Mouse (Mus musculus) left cerebral cortex, adult 18-20 months (tissue): ENCODE results near the gene Slc40a1. TPM values are rescaled to one million over a fixed set of nuclear protein-coding genes. Genes with fewer than 3 reads are reported as not detected.

Source experiments
- DNase-seq, 2 experiments: peaks; one replicate each; pipeline ENCODE4 v3.0.0; 2021 to 2022; ENCODE audit warnings: low spot score in 2 of 2, mixed read lengths in 1 of 2
- total RNA-seq, 2 experiments: library from RNA; stranded (reverse); gene quantifications; 2 replicates each; pipeline ENCODE4 v1.2.3; 2021

Slc40a1 gene
- total RNA-seq, 2 experiments from 2014 or later = 6.9 to 8.0 TPM

DNA sequence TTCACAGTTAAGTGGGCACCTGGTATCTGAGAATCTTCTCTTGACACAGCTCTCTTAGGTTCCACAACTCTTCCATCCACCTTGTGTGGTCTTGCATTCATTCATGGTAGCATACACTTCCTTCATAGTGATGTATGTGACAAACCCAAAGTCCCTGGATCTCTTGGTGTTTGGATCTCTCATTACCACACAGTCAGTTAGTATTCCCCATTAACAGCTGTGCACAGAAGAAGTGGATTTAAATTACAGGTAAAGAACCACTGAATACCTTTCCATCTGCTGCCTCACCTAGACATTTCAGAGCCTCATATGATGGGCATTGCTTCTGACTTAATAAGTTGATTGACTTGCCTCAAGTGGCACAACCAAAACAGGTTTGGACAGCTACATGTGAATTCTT, 36.1 kb downstream of the Slc40a1 start, which contains the start of gene Gm5269:
Gm5269 (minus strand) TSS at position 101 of the 400 bp plus-strand sequence.
- DNase-seq = no peak

DNA sequence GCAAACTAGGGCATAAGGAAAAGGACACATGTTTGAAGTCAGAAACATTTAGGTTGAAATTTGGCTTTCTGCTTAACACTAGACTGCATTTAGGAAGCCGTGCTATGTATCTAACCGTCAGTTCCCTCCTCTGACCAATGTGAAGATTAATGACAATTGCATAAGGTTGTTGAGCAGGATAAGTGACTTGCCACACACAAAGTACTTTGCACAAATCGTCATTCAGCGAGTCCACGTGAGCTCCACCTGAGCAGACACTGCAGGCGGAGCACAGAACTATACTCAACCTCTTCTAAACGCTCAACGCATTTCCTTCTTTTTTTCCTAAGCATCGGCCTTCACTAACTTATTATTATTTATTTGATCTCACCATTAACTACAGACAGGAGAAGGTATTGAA, 39.5 kb downstream of the Slc40a1 start:
- no peak for DNase-seq

DNA sequence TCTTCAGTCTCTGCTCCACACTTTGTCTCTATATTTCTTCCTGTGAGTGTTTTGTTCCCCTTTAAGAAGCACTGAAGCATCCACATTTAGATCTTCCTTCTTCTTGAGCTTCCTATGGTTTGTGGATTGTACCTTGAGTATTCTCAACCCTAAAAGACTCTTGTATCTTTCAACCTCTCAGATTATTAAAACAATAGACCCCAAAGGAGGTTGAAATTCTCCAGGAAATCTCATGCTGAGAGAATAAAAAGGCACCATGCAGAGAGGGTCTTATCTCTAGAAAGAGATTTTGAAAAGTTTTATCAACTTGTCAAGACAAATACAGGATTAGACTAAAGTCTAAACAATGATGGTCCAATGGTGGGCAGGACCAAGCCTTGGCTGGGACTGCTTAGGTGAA, 42.9 kb downstream of the Slc40a1 start:
- no peak for DNase-seq

DNA sequence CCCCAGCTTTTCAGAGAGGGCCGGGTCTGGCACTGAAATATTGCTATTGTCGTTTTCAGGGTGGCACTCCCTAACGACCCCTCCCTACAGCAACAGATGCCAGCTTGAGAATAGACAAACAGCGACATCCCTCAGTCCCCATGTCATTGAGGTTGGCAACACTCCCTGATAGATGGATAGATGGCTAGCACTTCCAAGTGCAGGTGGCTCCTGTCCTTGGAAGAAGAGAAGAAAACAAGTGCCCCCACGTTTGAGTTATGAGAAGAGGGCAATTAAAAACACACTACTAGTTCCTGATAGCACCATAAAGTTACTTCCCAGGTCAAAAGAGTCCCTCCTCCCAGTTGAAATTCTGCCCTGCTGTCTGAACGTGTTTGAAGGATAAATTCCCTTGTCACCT, 44.2 kb downstream of the Slc40a1 start:
- no peak for DNase-seq

DNA sequence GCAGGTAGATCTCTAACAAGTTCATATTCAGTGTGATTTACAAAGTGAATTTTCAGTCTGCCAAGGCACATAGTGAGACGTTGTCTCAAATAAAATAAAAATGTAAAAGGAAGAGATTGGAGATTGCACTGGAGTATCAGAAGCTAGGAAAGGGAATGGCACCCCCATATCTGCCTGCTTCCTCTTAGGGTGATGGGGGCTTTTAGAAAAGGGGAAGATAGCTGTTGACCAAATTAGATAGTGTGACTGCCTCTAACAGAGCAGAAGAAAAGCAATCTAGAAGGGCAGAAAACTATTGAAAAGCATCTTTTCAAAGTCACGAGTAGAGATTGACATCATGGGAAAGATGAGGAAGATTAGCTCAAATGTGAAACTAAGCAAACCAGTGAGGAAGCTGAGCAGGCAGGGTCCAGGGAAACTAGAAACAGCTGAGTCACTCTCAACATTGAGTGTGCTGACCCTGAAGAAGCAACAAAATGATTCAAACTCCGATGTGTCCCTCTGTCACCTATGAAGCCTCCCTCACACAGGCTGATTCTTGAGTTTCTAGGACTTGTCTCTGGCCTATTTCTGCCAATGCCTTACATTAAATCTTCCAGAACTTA, 45.0 kb downstream of the Slc40a1 start:
- DNase-seq = no peak

DNA sequence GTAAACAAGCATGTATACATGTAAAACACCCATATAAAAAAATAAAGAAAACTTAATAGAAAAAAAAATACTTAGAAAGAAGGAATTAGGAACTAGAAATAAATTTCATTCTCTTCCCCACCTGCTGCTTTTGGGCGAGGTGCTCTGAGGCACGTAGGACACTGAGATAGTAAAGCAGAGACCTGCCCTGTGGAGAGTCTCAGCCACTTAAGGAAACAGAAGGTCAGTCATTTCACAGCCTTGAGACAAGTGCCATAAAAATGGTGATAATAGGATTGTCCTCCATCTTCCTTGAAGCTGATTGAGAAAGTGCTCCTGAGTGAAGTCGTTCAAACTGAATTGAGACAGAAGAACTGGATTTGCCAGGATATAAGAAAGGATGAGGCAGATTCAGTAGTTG, 48.9 kb downstream of the Slc40a1 start:
- no peak for DNase-seq

DNA sequence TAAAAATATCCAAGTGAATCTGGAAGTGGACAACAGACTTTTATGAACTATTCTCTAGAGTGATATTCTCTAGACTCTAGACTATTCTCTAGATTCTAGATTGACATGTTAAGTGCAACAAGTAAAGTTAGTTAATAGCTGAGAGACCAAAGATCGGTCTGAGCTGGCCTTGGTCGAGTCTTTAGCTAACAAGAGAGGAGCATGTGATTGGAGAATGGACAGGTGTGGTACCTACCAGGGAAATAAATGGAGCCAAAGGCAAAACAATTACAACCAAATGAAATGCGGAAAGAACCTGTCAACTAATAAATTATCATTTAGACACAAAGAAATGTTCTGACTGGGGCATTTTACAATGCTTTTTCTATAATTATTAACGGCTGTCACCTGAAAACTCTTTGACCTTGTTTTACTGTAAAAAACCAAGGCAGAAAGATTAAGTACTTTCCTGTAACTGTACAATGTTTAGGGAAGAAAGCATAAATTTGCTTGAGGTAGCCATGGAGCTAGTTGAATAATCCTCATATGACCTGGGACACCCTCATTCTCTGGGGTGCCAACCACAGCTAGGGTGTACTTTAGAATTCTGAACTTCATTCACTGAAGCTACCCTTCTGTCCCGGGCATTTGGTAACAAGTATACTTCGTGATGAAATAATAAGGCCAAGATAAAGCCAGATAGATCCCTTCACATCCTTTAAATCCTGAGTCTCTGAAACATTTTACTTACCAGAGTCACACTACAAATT, 49.7 kb downstream of the Slc40a1 start:
- no peak for DNase-seq

DNA sequence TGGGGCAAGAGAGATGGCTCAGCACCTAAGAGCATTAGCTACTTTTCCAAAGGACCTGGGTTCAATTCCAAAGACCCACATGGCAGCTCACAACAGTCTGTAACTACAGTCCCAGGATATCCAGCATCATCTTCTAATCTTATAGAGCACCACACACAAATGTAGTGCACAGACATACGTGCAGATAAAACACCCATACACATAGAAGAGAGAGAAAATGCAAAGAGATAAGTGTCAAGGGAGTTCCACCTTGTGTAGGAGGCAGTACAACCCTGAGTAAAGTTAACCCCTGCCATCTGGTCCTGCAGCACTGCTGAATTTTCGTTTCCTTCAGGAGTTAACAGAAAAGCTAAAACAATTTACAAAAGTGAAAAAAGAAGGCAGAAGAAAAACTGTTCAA, 50.7 kb downstream of the Slc40a1 start:
- DNase-seq = no peak

DNA sequence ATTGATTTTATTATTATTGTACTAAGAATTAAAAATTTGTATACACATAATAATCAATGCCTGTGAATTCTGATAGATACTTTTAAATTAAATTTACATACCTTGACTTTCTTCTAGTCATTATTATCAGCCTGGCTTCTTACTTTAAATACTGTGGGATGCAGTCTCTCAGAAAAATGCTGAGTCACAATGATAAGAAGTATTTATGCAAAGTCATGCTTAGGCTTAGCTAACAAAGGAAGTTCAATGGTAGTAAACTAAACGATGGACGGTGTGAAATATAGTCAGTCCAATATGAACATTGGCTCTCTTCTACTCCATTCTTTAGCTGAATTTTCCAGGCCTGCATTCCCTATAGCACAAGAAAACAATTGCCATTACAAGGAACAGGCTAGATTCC, 53.1 kb downstream of the Slc40a1 start:
- DNase-seq = no peak

DNA sequence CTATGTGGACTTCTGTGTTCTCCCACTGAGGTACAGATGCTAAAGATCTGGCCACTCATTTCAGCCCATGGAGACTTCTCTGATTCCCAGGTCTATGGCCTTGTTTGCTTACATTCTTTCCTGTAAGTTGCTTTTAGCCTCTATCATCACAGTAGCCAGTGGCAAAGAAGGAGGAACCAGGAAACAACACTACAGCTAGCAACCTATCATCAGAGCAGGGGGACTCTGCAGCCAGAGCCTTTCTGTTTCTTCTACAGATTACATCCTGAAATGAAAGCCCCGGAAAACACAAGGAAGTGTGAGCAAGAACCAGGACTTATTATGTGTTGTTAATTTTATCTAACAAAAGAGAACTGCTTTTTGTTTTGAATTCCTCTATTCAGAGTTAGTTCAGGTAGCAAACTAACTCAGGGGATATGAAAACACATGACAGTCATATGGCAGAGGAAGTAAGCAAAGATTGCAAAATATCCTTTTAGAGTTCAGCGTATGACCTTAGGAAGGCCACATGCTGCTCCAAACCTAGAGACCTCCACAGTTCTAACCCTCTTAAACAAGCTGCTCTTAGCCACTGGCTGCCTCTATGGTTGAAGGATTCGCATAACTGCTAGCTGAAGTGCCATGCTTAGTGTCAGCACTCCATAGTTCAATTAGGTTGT, 57.7 kb downstream of the Slc40a1 start:
- no peak for DNase-seq

DNA sequence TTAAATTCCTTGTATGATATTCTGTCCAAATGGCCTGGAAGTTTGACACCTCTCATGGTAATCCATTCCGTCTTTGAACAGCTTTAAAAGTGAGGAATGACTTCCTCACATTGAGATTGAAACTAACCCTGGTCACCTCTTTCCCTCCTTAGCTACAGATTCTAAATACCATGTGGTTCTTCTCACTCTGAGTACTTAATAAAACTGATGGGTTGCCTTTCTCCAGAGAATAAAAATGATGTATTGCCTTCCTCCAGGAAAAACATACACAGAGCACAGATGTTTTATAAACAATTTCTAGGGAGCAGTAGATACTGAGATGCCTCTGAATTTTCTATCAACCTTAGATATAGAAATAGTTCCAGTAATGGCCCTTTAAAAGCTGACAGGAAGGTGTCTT, 58.3 kb downstream of the Slc40a1 start:
- DNase-seq = no peak

DNA sequence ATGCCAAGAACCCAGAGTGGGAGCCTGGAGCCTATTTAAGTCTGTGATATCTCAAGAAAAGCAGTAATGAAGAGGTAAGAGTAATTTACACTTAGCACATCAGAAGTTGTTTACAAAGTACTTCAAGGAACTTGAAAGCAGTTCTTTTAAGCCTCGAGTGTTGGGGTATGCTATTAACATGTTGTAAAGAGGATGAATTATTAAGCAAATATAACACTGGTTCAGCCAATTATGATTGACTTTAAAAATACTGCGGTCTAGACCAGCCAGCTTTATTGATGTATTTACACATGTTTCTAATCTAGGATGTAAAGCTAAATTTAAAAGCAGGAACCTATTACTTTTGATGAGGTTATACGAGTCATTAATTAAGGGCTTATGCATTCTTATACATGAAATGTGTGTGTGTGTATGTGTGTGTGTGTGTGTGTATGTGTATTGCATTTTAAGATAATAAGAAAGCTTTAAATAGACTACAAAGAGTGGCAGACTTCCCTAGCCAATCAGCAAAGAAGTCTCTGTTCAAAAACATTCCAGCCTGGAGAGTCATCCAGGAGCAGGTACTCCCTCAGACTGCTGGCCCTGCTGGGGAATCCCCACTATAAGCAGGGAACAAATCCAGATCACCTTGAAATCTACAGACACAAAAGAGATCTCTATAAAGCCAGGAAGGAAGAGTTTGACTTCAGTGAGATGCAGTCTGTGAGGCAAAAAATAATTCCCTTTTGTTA, 59.9 kb downstream of the Slc40a1 start:
- DNase-seq = no peak

DNA sequence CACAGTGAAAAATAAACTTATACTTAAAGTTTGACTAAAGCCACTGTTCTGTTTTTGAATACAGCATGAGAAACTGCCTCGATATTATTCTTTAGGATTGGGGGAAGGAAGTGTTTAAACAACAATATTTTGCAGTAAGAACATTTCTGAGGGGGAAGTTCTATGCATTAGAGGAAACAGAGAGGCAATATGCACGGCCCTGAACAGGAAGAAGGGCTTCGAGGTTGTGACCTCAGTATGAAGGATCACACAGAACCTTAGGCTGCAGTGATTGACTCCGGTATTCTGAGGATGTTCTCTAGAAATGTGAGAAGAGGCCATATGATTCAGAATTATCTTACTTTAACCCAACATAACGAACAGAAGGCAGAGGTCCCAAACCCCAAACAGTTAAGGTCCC, 60.6 kb downstream of the Slc40a1 start:
- DNase-seq = no peak

DNA sequence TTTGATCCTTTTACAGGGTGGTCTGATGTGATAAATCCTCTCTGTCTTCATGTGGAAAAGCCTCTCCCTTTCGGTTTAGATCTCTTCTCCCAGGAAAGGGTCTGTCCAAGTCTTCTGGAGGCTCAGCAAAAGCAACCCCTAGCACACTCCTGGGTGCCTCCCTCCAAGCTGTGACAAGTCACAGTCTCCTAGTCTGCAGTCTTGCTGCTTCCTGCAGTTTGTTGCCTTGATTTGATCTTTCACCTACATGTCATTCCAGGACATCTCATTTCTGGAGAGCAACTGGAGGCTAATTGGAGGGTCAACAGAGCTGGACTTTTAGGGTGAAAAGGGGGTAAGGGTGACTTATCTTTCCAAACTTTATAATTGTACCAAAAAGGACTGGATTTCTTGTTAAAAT, 61.0 kb downstream of the Slc40a1 start:
- DNase-seq = no peak

DNA sequence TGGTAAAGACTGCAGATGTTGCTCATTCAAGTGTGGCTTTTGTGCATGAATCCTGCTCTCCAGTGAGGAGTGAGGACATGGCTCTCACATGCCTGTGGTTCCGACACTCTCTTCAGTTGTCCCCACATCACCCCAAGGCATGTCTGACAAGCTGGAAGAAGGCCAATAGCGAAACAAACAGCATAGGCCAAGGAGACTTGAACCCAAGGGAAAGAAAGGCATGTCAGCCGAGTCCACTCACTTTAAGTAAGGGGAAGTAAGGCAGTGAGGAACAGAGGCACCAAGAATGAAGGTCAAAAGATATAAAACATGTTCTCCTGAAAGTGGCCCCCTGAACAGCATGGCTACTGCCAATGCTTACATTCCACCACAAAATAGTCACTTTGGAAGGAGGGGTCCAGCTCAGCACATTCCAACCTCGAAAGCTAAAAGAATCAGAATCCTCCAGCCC, 61.7 kb downstream of the Slc40a1 start:
- no peak for DNase-seq

DNA sequence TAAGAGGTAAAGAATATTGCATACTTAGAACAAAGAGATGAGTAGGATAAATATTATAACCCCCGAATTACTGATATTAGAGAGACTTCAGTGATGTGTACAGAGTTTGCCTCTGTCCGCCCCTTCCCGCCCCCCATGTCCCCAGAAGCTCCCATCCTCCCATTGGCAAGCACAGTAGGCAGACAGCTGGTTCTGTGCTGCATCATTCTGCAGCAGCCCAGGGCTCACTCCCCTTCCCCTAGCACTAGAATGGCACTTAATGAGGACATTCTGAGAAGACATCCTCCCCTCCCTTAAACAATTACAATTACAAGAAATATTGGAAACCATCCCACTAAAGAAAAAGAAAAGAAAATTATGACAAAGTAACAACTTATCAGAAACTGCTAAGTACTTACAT, 62.7 kb downstream of the Slc40a1 start:
- no peak for DNase-seq

DNA sequence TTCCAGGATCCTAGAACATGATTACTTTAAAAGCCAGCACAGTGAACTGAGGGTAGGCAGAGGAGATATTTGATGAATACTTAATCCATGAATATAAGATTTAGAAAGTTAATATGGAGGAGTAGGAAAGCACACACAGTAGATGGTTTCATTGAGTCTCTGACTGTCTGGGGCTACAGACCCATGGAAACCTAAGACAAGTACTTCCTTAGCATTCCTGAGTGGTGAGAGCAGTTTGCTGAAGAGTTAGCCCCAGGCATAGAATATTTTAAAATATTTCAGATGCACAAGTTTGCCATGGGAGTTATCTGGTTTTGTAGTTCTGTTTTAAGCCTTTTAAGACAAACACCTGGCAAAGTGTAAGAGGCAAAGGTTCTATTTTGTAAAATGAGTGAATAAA, 65.2 kb downstream of the Slc40a1 start:
- DNase-seq = no peak

DNA sequence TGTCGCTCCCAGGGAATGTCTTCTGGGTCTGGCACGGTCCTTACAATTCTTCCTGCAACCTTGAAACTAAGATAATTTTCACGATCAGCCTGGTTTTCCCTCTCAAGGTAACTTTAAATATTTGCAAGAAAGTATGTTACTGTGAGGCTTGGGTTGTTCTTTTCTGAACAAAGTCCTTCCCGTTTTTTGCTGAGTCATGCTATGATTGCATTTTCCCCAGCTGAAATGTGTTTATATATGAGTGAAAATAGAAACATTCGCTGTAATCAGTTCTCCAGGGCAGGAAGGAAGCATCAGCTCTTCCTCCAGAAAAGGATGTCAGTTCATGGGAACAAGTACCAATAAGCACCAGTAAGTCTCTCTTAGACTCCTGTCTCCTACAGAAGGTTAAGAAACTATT, 66.0 kb downstream of the Slc40a1 start:
- no peak for DNase-seq
